Mouse (Mus musculus): ENCODE results near the gene Nfyc. TPM values are rescaled to one million over a fixed set of nuclear protein-coding genes. Genes with fewer than 3 reads are reported as not detected.

Gene Nfyc
- 10 to 100 TPM; 49.9 to 53.7 TPM for total RNA-seq (2021)
- long read RNA-seq, experiment 1, transcript Nfyc-201 (10 exons, 1,932 nt) = major isoform, 20 of 36 reads
- long read RNA-seq, experiment 1, partial matches to known transcripts = 1 of 36 reads
- long read RNA-seq, experiment 1, other reads (novel, unspliced or antisense) = 12 of 36 reads
- long read RNA-seq, experiment 2, transcript Nfyc-201 (10 exons, 1,932 nt) = major isoform, 12 of 26 reads
- long read RNA-seq, experiment 2, partial matches to known transcripts = 2 of 26 reads
- long read RNA-seq, experiment 2, other reads (novel, unspliced or antisense) = 10 of 26 reads

- intact Hi-C loops (cut with DNase I) = no loop called here
- H3K4me3 ChIP-seq = no peak within 1 kb of the TSS
- DNase-seq (ENCODE audit: extremely low spot score in 1 of 2, low spot score in 2 of 2) = no peak
- H3K27ac ChIP-seq = no peak within 1 kb of the TSS
- no peak for TF ChIP-seq CTCF (IDR thresholded peaks at IDR 0.05)
Measured at GRCm38 (mm10) chr4:120831472-120831871, at the start of gene Nfyc. Nfyc (minus strand) TSS chr4:120831572.

GRCm38 (mm10) chr4:120880731-120881432, 49.5 kb upstream of the Nfyc start:
- H3K27ac ChIP-seq = peak overlapping the region; percentile 80
- TF ChIP-seq CTCF (IDR thresholded peaks at IDR 0.05) = no peak
- intact Hi-C loops (cut with DNase I) = no loop called here
- DNase-seq (ENCODE audit: extremely low spot score in 1 of 2, low spot score in 2 of 2) = peak in 1 of 2 experiments; percentile 36
- no peak overlapping the region for H3K4me3 ChIP-seq

- intact Hi-C loops (cut with DNase I) = loop anchor here (2.0 kb wide), 1 partner anchor 19 kb away; no protein-coding TSS in a partner anchor
- DNase-seq (ENCODE audit: extremely low spot score in 1 of 2, low spot score in 2 of 2) = no peak
- Histone ChIP-seq H3K27ac (peak overlapping the region; percentile 77), H3K4me3 (no peak overlapping the region)
- no peak for TF ChIP-seq CTCF (IDR thresholded peaks at IDR 0.05)
Measured at GRCm38 (mm10) chr4:120879386-120879785, 48.0 kb upstream of the Nfyc start.

GRCm38 (mm10) chr4:120878728-120879127, 47.4 kb upstream of the Nfyc start:
- DNase-seq (ENCODE audit: extremely low spot score in 1 of 2, low spot score in 2 of 2) = peak in 1 of 2 experiments; percentile 53
- Histone ChIP-seq H3K27ac (peak overlapping the region; percentile 77), H3K4me3 (no peak overlapping the region)
- TF ChIP-seq CTCF (IDR thresholded peaks at IDR 0.05) = no peak
- intact Hi-C loops (cut with DNase I) = loop anchor here (2.0 kb wide), 1 partner anchor 18 kb away; no protein-coding TSS in a partner anchor

- no peak overlapping the region for H3K27ac ChIP-seq
- no peak overlapping the region for H3K4me3 ChIP-seq
- TF ChIP-seq CTCF (IDR thresholded peaks at IDR 0.05) = no peak
- intact Hi-C loops (cut with DNase I) = no loop called here
- no peak for DNase-seq (ENCODE audit: extremely low spot score in 1 of 2, low spot score in 2 of 2)
Measured at GRCm38 (mm10) chr4:120875961-120876360, 44.6 kb upstream of the Nfyc start.

GRCm38 (mm10) chr4:120870262-120870748, 38.9 kb upstream of the Nfyc start:
- no peak for TF ChIP-seq CTCF (IDR thresholded peaks at IDR 0.05)
- intact Hi-C loops (cut with DNase I) = no loop called here
- DNase-seq (ENCODE audit: extremely low spot score in 1 of 2, low spot score in 2 of 2) = no peak
- H3K27ac ChIP-seq = peak overlapping the region; percentile 74; the same call in 1 of the 2 replicates
- no peak overlapping the region for H3K4me3 ChIP-seq

- TF ChIP-seq CTCF (IDR thresholded peaks at IDR 0.05) = no peak
- intact Hi-C loops (cut with DNase I) = no loop called here
- peak overlapping the region; percentile 45; the same call in 1 of the 2 replicates for H3K27ac ChIP-seq
- DNase-seq (ENCODE audit: extremely low spot score in 1 of 2, low spot score in 2 of 2) = no peak
- H3K4me3 ChIP-seq = no peak overlapping the region
Measured at GRCm38 (mm10) chr4:120868988-120869387, 37.6 kb upstream of the Nfyc start.

GRCm38 (mm10) chr4:120868246-120868645, 36.9 kb upstream of the Nfyc start:
- no peak overlapping the region for H3K4me3 ChIP-seq
- TF ChIP-seq CTCF (IDR thresholded peaks at IDR 0.05) = no peak
- peak overlapping the region; percentile 45; the same call in 1 of the 2 replicates for H3K27ac ChIP-seq
- intact Hi-C loops (cut with DNase I) = no loop called here
- no peak for DNase-seq (ENCODE audit: extremely low spot score in 1 of 2, low spot score in 2 of 2)

- no peak for DNase-seq (ENCODE audit: extremely low spot score in 1 of 2, low spot score in 2 of 2)
- intact Hi-C loops (cut with DNase I) = no loop called here
- no peak for TF ChIP-seq CTCF (IDR thresholded peaks at IDR 0.05)
- Histone ChIP-seq H3K27ac (no peak overlapping the region), H3K4me3 (no peak overlapping the region)
Measured at GRCm38 (mm10) chr4:120866211-120866610, 34.8 kb upstream of the Nfyc start.

- TF ChIP-seq CTCF (IDR thresholded peaks at IDR 0.05) = no peak
- no peak overlapping the region for H3K4me3 ChIP-seq
- intact Hi-C loops (cut with DNase I) = loop anchor here (2.0 kb wide), 2 partner anchors 19 to 69 kb away; no protein-coding TSS in a partner anchor
- peak overlapping the region; percentile 83 for H3K27ac ChIP-seq
- DNase-seq (ENCODE audit: extremely low spot score in 1 of 2, low spot score in 2 of 2) = peak in 1 of 2 experiments; percentile 73
Measured at GRCm38 (mm10) chr4:120859865-120860264, 28.5 kb upstream of the Nfyc start.

- Histone ChIP-seq H3K27ac (peak overlapping the region; percentile 82), H3K4me3 (peak overlapping the region; percentile 72)
- peak in 1 of 2 experiments; percentile 11 for DNase-seq (ENCODE audit: extremely low spot score in 1 of 2, low spot score in 2 of 2)
- no peak for TF ChIP-seq CTCF (IDR thresholded peaks at IDR 0.05)
- intact Hi-C loops (cut with DNase I) = no loop called here
Measured at GRCm38 (mm10) chr4:120856376-120856775, 25.0 kb upstream of the Nfyc start.

Measured in left cerebral cortex, adult 2 months (tissue).